Mouse (Mus musculus): Measurements from ENCODE around the gene Mrpl44. TPM values are rescaled to one million over a fixed set of nuclear protein-coding genes. Genes with fewer than 3 reads are reported as not detected.
A peak's percentile ranks its signal among the peaks of the same experiment; 100 is the strongest.

Gene Mrpl44
- total RNA-seq, 2 experiments from 2014 or later = 29.3 to 33.2 TPM

DNA sequence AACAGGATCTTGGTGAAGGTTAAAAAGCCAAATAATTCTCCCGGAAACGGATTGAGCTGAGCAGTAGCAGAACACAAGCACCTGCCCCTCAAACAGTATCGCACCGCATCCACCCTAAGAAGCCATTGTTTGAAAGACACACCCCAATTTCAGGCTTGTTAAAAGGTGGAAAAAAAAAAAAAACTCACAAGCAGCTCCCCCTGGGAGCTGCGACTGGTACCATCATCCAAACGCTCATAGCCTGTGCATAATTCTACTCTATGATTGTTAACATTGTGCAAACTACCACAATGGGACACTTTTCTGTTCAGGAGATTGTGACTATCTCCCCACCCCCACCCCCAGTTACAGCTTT lies 13.9 kb upstream of the Mrpl44 start:
- DNase-seq (ENCODE audit: low spot score in 2 of 2) = no peak

DNA sequence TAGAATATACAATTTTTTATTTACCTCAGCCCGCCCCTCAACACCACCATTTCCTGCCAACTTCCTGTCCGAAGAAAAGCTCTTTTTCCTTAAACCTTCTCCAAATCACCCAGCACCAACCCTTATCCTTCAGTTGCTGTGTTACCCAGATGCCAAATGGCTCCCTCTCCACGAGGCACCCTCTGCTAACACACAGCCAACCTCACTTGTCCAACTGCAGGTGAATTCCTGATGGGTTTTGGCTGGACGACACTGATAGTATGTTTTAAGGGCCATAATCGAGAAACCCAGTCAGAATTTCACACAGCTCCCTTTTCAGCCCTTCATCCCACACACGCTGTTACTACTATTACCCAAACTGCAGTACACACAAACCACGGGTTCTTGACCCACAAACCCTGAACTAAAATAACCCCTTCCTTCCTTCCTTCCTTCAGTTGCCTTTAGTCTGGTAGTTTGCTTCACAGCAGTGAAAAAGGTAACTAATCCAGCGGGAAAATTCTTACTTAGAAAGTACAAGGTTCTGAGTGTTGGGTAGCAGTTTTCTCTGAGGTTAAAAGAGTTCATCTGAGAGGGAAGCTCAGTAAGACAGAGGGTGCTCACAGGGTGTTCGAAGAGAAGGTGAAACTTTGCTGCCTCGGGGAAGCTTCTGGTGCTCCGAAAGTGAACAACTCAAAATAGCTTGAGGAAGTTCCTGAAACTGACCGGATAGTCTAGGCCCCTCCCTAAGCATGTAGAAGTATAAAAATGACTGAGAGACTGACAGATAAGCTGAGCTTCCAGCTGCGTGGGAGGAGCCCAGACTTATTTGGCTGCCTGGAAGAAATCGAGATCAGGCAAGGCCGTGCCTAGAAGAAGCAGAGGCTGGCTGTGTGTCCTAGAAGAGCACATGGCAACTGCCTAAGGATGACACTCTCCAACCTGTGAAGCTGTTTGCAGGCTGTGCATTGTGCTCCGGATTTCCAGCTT lies 13.3 kb upstream of the Mrpl44 start:
- no peak for DNase-seq (ENCODE audit: low spot score in 2 of 2)

DNA sequence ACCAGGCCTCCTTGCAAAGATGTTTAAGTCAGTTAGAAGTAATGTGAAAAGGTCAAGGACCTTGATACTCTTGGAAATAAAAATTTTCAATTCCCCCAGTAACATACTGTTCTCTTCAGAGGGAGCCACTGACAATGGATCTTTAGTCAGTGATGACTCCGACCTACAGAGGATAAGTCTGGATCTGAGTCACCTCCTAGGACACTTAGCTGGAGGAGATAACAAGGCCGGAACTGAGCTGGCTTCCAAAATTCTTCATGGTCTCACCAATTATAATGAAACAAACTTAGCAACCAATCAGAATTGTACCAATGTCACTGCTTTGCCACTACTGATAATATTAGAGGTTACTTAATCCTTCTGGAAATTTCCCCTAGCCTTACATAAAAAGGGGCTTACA lies 11.8 kb upstream of the Mrpl44 start:
- DNase-seq (ENCODE audit: low spot score in 2 of 2) = no peak

DNA sequence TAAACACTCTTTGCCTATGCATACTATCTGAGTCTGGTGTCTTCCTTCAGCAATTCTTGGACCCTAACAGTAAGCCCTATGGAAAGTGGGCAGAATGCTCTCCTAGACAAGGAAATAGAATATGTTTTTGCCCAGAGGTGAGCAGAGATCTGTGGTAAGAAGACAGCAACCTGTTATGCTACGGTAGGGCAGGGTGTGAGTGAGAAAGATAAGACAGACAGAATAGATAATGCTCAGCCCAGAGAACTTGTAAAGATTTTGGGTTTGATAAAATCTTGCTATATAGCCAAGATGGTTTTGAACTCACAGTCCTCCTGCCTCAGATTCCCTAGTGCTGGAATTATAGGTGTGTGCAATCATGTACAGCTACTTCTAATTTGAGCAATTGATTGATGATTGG lies 11.3 kb upstream of the Mrpl44 start:
- no peak for DNase-seq (ENCODE audit: low spot score in 2 of 2)

DNA sequence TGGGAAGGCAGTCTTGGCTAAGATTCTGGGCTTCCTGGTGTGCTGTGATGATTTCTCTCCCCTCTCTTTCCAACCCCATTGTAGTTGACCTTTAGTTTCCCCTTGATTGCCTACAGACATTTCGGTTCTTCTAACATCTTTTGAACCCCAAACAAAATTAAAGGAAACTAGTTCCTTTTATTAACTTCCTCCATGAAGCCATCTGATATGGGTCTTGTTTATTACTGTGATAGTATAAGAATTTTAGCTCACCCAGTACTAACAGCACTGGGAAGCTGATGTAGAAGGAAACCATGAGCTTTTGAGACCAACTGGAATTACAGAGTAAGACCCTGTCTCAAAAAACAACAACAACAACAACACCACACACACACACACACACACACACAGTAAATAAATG lies 7.6 kb upstream of the Mrpl44 start:
- no peak for DNase-seq (ENCODE audit: low spot score in 2 of 2)

DNA sequence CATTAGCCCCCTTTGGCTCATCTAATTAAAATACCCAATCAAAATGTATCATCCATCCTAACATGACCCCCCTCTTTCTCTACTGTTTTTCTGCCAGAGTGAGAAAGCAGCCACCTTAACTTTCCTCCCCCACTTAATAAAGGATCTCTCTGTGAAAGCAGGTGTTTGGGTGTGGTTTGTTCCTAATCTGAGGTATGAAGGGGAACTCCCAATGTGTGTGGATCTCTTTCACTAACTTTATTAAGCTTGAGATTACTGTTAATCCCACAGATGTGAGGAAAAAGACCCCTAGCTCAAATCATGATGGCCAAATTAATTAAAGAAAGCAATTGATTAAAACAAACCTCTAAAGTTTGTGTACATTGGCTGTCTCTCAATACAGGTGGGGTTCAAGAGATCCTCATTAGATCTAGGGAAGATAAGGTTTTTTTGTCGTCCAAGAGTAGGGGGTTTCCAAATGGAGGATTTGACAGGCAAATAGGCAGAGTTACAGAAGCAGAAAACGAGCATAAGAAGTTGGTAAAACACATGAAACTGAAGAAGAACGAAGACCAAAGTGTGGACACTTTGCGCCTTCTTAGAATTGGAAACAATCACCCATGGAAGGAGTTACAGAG lies 1.5 kb upstream of the Mrpl44 start:
- no peak for DNase-seq (ENCODE audit: low spot score in 2 of 2)

DNA sequence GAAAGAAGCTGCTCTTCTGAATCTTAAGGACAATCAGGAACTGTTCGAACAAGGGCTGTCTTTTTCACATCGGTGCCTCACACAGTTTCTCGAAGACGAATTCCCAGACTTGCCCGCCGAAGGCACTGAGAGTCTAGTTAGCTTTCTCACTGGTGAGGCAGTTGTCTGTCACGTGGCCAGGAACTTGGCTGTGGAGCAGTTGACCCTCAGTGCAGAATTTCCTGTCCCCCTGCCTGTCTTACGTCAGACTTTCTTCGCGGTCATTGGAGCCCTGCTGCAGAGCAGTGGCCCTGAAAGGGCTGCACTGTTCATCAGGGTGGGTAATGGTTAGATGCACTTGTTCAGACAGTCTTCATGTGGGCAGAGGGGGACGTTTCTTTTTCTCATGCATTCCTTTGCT lies 2.2 kb downstream of the Mrpl44 start:
- DNase-seq (ENCODE audit: low spot score in 2 of 2) = no peak

DNA sequence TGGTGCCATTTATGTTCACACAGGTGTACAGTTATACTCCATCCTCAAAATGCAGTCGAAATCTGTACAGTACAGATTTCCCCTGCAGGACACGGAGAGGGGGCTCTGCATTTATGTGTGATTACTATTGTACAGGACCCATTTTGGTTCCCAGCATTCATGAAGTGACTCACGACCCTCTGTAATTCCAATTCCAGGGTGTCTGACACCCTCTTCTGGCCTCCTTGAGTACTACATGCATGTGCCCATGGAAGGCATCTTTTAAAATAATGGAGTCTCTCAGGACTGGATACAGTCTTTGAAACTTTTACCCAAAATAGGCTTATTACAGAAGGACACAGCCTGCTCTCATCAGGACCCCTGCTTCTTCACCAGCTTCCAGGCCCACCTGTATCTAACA lies 6.6 kb downstream of the Mrpl44 start:
- no peak for DNase-seq (ENCODE audit: low spot score in 2 of 2)

DNA sequence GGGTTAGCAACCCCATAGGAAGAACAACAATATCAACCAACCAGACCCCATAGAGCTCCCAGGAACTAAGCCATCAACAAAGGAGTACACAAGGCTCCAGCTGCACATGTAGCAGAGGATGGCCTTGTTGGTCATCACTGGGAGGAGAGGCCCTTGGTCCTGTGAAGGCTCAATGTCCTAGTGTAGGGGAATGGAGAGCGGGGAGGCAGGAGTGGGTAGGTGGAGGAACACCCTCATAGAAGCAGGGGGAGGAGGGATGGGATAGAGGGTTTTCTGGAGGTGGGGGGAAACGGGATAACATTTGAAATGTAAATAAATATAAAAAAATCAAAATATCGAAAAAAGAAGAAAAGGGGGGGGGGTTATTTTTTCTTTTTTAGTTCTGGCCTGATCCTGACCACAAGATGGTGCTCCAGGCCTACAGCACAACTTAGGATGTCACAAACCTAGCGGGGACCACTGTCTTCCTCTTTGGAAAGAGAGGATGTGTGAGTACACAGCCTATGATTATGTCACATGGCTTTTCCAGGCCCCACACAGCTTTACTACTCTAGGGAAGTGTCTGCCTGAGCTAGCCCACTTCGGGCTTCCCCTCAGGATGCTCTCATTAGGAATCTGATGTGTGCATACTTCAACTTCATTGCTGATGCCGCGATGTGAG lies 10.6 kb downstream of the Mrpl44 start:
- peak; percentile 37 to 38 for DNase-seq (ENCODE audit: low spot score in 2 of 2)

DNA sequence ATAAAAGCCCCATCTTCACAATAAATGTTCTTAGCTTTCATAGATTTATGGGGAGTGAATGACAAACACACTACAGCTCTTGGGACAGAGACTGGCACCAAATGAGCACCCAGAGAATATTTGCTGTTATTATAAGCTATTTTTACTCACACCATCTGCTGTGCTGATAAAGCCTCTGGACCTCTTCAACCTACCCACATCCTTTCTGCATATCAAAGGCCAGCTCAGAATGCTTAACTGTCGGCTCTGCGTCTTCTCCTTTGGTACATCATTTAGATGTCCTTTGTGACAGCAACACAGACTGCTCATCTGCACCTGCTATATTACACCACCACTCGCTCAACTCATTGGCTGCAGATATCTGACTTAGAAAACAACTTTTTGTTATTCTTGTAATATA lies 21.3 kb downstream of the Mrpl44 start:
- DNase-seq (ENCODE audit: low spot score in 2 of 2) = no peak

DNA sequence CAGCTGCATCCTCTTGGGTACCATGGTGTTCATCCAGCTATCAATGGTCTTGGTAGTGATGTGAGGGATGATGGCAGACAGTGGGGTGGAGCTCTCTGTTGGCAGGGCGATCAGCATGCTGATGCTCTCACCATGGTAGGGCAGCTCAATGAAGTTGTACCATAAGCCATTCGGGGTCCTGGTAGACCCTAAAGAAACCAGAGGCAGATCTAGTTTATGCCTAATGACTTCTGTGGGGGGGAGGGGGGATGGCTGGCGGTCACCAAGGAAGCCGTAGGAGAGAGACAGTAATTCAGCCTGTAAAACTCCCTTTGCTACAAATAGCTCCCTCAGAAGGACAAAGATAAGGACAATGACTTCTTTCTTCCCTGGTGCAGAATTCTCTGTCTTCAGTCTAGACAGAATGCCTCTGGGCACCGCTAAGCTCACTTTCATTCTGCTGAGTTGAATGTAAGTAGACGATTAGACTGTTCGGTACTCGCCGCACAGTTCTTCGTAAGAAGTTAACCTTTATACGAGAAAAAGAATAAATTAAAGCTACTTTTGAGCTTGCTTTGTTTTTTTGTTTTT lies 27.1 kb downstream of the Mrpl44 start:
- no peak for DNase-seq (ENCODE audit: low spot score in 2 of 2)

DNA sequence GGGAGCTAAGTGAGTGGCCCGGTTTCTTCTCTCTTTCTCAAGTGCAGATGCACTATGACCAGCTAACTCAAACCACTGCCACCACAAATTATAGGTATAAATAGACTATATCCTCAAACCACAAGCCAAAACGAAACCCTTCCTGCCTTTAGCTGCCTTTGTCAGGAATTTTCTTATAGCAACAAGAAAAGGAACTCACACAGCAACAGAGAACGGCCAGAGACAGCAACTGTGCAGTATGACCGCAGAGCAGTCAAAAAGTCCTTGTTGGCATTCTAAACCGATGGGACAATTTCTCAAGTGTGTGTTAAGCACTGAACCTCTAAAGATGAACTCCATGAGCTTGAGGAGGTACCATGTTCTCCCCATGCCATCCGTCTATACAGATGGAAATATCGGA lies 27.8 kb downstream of the Mrpl44 start:
- DNase-seq (ENCODE audit: low spot score in 2 of 2) = no peak

DNA sequence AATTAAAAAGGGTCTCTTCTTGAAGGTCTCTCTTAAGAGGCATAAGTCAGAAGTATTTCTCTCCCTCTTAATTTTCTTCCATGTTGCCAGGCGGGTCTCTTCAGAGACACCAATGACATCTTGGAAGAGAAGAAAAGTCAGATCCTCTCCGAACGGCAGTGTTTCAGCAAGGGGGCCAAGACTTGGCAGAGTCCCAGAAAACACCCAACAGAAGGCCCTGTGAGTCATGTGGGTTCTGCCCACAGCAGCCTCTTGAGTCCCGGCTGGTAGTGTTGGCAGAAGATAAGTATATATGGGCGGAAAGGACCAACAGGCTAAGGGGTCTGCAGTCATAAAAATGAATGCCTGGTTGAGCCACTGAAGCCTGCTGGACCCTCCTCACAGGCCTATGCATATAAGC lies 31.0 kb downstream of the Mrpl44 start:
- no peak for DNase-seq (ENCODE audit: low spot score in 2 of 2)

DNA sequence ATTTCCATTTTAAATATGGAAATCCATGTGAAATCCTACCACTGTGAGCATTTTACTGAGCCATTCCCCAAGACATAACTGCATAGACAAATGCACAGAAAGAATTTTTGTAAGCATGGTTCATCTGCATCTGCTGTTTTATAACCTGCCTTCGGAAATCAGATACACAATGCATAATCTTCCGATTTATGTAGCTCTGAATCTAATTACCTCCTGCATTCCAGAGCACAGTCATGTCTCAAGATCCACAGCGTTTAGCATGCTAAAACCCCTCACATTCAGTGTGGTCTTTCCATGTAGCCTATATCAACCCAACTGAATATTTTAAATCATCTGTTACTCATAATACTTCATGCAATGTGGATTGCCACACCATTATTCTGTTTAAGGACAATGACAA lies 33.6 kb downstream of the Mrpl44 start:
- no peak for DNase-seq (ENCODE audit: low spot score in 2 of 2)

DNA sequence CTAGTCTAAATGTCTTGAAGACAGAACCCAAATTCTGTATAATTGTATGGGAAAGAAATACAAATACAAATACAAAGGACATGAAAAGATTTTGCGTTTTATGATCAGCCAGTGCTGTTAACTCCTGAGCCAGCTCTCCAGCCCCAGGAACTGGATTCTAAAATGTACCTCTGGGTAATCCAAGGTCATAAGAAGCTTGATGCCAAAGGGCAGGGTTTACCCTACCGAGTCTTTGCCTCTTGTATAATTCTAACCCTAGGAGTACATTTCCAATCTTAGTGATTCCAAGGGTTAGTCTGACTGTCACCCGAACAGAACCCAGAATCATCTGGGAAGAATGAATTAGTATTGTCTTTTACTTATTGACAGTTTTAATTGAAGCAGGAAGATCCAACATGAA lies 39.6 kb downstream of the Mrpl44 start:
- DNase-seq (ENCODE audit: low spot score in 2 of 2) = no peak

DNA sequence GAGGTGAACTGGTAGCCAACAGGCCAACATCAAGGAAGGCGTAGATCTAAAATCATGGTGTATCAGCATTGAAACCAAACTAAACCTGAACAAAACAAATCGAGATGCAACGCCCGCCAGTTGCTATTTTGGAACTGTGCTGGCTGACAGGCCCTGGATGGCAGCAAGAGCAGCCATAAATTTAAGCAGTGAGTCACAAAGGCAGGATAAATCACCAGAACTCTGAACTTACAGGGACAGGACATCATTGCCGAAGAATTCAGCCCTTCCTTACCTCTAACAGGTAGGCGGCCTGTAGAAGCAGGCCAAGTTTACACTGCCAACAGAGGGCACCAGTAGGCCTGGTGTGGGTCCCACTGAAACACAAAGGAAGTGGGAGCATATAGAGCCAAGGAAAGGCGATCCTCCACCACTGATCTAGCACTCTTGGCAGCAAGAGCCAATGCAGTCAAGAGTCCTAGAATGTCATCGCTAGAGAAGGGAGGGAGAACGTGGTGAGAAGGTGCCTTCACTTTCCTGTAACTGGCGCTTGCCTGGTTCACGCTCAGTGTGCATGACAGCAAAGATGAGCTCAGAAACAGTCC lies 43.6 kb downstream of the Mrpl44 start:
- DNase-seq (ENCODE audit: low spot score in 2 of 2) = peak in 1 of 2 experiments; percentile 3

DNA sequence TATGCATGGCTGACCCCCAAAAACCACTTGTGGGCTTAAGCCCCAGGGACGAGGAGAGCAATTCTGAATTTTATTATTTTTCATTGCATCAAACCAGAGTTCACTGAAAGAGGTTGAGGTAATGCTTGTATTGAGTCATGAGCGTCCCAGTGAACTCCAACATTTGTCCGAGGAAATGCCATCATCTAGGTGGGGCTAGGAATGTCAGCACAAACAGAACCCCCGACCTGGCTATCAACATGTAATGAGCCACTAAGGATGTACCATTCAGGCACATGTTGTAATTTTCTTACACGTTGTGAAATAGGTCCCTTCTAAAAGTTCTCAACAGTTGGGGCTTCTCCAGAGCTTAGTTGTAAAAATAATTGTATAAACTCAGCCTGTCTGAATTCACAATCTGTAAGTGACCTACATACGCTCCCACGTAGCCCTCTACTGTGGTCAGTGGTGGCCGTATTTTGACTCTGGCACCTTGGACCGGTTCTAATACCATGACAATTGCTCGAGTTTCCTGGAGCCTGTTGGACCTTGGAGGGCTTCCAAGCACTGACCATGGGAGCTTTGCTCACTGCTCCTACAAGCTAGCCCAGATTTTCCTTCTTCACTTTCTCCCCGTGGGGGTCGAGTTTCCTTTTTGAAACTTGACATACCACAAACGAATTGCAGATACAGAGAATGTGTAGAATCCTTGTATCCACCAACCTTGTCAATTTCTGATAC lies 47.1 kb downstream of the Mrpl44 start:
- peak in 1 of 2 experiments; percentile 13 for DNase-seq (ENCODE audit: low spot score in 2 of 2)

DNA sequence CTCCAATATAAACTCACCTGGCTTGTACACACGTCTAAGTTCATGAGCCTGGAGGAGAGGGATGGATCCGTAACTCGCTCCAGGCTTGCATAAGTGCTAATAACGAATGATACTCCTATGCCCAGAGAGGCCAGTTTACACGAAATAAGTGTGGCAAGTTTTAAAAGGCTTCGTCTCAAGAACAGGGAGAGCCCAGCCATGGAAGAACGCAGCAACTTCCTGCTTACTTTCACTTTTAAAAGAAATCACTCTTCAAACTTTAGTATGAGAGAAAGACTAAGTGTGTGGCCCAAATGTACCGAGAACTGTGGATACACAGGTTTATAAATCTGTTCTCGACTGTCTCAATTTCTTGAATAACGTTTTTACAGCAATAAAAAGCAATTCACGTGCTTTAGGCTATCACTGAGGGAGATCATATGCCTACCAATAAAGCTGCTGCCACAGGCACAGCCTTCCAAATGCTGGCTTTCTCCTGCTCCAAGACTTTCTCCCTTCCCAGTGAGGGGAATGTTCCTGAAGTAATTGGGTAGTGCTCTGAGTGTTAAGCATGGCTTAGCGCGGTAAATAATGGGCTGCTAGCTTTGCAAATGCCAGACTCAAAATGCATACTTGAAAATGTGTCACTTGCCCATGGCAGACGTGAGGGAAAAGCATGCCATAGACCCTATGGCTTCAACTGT lies 48.3 kb downstream of the Mrpl44 start:
- DNase-seq (ENCODE audit: low spot score in 2 of 2) = peak in 1 of 2 experiments; percentile 3
